Mouse (Mus musculus) liver, adult 2 months (tissue): ENCODE results near the gene Ripk4. TPM values are rescaled to one million over a fixed set of nuclear protein-coding genes. Genes with fewer than 3 reads are reported as not detected.

ENCODE experiments used
- DNase-seq: peaks from one replicate; pipeline ENCODE4 v3.0.0-alpha.2; 2011; ENCODE audit warnings: low read depth, low spot score; ENCODE audit errors: extremely low read depth
- H3K27ac ChIP-seq: fragments of 200-500 bp; replicated peaks from 2 replicates; pipeline ENCODE4 v1.5.1; 2012; ENCODE audit warnings: low read depth, mild to moderate bottlenecking, control low read depth, inconsistent platforms, low read length; ENCODE audit not compliant: insufficient read depth
- H3K27me3 ChIP-seq: fragments of 200-500 bp; 2 replicates; pipeline ENCODE4 v1.6.1; 2012; ENCODE audit warnings: mild to moderate bottlenecking, moderate library complexity, low read length, inconsistent platforms; ENCODE audit not compliant: control insufficient read depth, insufficient read depth
- H3K36me3 ChIP-seq: fragments of 200-500 bp; 2 replicates; pipeline ENCODE4 v1.6.1; 2012; ENCODE audit warnings: low read length, inconsistent platforms; ENCODE audit not compliant: control insufficient read depth, insufficient read depth
- H3K4me1 ChIP-seq: fragments of 200-500 bp; 2 replicates; pipeline ENCODE4 v1.6.1; 2011; ENCODE audit warnings: low read length; ENCODE audit not compliant: control insufficient read depth, insufficient read depth
- H3K4me3 ChIP-seq: fragments of 200-500 bp; 2 replicates; pipeline ENCODE4 v1.5.1; 2011; ENCODE audit warnings: low read depth, mild to moderate bottlenecking, control low read depth, low read length, moderate library complexity; ENCODE audit not compliant: insufficient read depth
- H3K79me2 ChIP-seq: fragments of 200-500 bp; 2 replicates; pipeline ENCODE4 v1.6.1; 2012; ENCODE audit warnings: inconsistent platforms, mild to moderate bottlenecking, low read length, moderate library complexity; ENCODE audit not compliant: control insufficient read depth, insufficient read depth
- H3K9ac ChIP-seq: fragments of 200-500 bp; 2 replicates; pipeline ENCODE4 v1.6.1; 2012; ENCODE audit warnings: low read depth, mild to moderate bottlenecking, control low read depth, inconsistent platforms, low read length
- CTCF ChIP-seq: fragments of 200-500 bp; IDR thresholded peaks from 2 replicates; pipeline ENCODE4 v1.5.1; 2011; ENCODE audit warnings: low read depth, low read length, control low read depth
- POLR2A ChIP-seq: fragments of 200-500 bp; IDR thresholded peaks from 2 replicates; pipeline ENCODE4 v1.6.1; 2011; ENCODE audit warnings: low read length, control low read depth; ENCODE audit not compliant: insufficient read depth; ENCODE audit errors: extremely low read depth
- WGBS: fragments of 180-500 bp; shearing (Covaris S2); methylation state at CpG from one replicate; pipeline ENCODE4 v1.1.7; 2018; 5-methylcytosine and 5-hydroxymethylcytosine counted together
- polyA plus RNA-seq: library from polyadenylated mRNA; depleted of rRNA; stranded (reverse); fragments of >200 nt; gene quantifications from 2 replicates; pipeline ENCODE4 v1.2.3, GENCODE M21; 2012
- total RNA-seq: library from RNA; depleted of rRNA; stranded (reverse); fragments of >200 nt; gene quantifications from 2 replicates; pipeline ENCODE4 v1.2.3, GENCODE M21; 2014

Ripk4 gene
- total and polyA plus RNA-seq, 2 experiments: 3.1 to 6.2 TPM

GRCm38 (mm10) chr16:97751884-97752283 is 11.7 kb downstream of the Ripk4 start:
- Histone ChIP-seq H3K36me3 (peaks cover 7% of the 10 kb centered on the region), H3K4me3 (no peak overlapping the region), H3K27ac (peak overlapping the region; percentile 26), H3K4me1 (peaks cover 21% of the 10 kb centered on the region), H3K9ac (0 out of 2 replicates have a peak overlapping the region, but pooled peaks have one; percentile 21), H3K27me3 (no peaks in the 10 kb centered on the region), H3K79me2 (peaks cover 9% of the 10 kb centered on the region; the same call in 1 of the 2 replicates)
- WGBS: 15% methylated on average over 8 of the region's 8 CpGs
- no peak for TF ChIP-seq POLR2A
- no peak for TF ChIP-seq CTCF
- DNase-seq: peak; percentile 94

- H3K4me3 ChIP-seq: no peak overlapping the region
- peak; percentile 58 for DNase-seq
- H3K36me3 ChIP-seq: peaks cover 10% of the 10 kb centered on the region
- H3K79me2 ChIP-seq: no peaks in the 10 kb centered on the region
- TF ChIP-seq CTCF: no peak
- no peak for TF ChIP-seq POLR2A
- H3K27ac ChIP-seq: no peak overlapping the region
- H3K4me1 ChIP-seq: peaks cover 9% of the 10 kb centered on the region
- 51% methylated on average over 6 of the region's 6 CpGs for WGBS
- H3K27me3 ChIP-seq: no peaks in the 10 kb centered on the region
- no peak overlapping the region for H3K9ac ChIP-seq
These were observed 15.2 kb downstream of the Ripk4 start for GRCm38 (mm10) chr16:97748421-97748820.

- Histone ChIP-seq H3K9ac (no peak overlapping the region), H3K27ac (no peak overlapping the region), H3K4me1 (no peaks in the 10 kb centered on the region), H3K4me3 (no peak overlapping the region), H3K36me3 (peaks cover 3% of the 10 kb centered on the region; the same call in 1 of the 2 replicates), H3K27me3 (no peaks in the 10 kb centered on the region), H3K79me2 (no peaks in the 10 kb centered on the region)
- no peak for DNase-seq
- 75% methylated on average over 6 of the region's 6 CpGs for WGBS
- TF ChIP-seq POLR2A (no peak), CTCF (no peak)
These were observed 25.6 kb downstream of the Ripk4 start for GRCm38 (mm10) chr16:97738030-97738429.

- TF ChIP-seq CTCF: no peak
- no peak for TF ChIP-seq POLR2A
- no peak overlapping the region for H3K9ac ChIP-seq
- no peak overlapping the region for H3K4me3 ChIP-seq
- 85% methylated on average over 2 of the region's 2 CpGs for WGBS
- no peak overlapping the region for H3K27ac ChIP-seq
- DNase-seq: no peak
- no peaks in the 10 kb centered on the region for H3K36me3 ChIP-seq
- no peaks in the 10 kb centered on the region for H3K27me3 ChIP-seq
- H3K4me1 ChIP-seq: no peaks in the 10 kb centered on the region
- no peaks in the 10 kb centered on the region for H3K79me2 ChIP-seq
These were observed 27.0 kb downstream of the Ripk4 start for GRCm38 (mm10) chr16:97736562-97736961.

- 77% methylated on average over 9 of the region's 9 CpGs for WGBS
These were observed 28.7 kb downstream of the Ripk4 start for GRCm38 (mm10) chr16:97734760-97735322.

GRCm38 (mm10) chr16:97733599-97733998 is 30.0 kb downstream of the Ripk4 start:
- TF ChIP-seq POLR2A: no peak
- TF ChIP-seq CTCF: no peak
- Histone ChIP-seq H3K36me3 (no peaks in the 10 kb centered on the region), H3K4me3 (no peak overlapping the region), H3K9ac (no peak overlapping the region), H3K27me3 (no peaks in the 10 kb centered on the region), H3K79me2 (no peaks in the 10 kb centered on the region), H3K4me1 (no peaks in the 10 kb centered on the region), H3K27ac (no peak overlapping the region)
- WGBS: 61% methylated on average over 2 of the region's 2 CpGs
- no peak for DNase-seq

More at GRCm38 (mm10) chr16:97734760-97735322, 28.7 kb downstream of the Ripk4 start:
- no peak for TF ChIP-seq CTCF
- no peak for TF ChIP-seq POLR2A
- no peaks in the 10 kb centered on the region for H3K27me3 ChIP-seq
- H3K36me3 ChIP-seq: no peaks in the 10 kb centered on the region
- H3K9ac ChIP-seq: no peak overlapping the region
- DNase-seq: no peak
- no peaks in the 10 kb centered on the region for H3K4me1 ChIP-seq
- H3K27ac ChIP-seq: no peak overlapping the region
- no peak overlapping the region for H3K4me3 ChIP-seq
- no peaks in the 10 kb centered on the region for H3K79me2 ChIP-seq
